Mouse (Mus musculus) layer of hippocampus, adult 11-12 months (tissue): ENCODE measurements at regions not wholly inside any gene's neighbourhood (a gene's known extent, or its start where the extent isn't known, plus 50 kb on each side); places are given as distances from the start of the nearest gene placed in this dataset.

Experiments used
- DNase-seq: peaks from one replicate; pipeline ENCODE4 v3.0.0; 2022; ENCODE audit warnings: low spot score

DNA sequence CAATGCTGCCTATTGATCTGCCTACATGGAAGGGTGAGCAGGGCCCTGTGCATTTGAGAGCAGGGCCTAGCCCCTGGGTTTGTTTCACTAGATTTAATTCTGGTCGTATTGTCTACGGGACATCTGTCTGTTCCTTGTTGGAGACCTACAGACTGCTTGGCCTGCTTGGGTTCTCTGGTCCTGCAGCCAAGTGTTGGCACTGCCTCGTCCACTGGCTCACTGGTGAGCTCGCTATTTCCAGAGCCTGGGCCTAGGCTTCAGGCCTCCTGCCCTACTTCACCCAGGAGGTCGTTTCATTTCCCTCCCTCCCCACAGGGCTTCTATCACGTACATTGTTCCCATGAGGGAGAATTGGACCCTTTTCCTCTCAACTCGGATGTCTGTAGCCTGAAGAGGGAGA, 62.2 kb upstream of the Blcap start:
- no peak for DNase-seq

DNA sequence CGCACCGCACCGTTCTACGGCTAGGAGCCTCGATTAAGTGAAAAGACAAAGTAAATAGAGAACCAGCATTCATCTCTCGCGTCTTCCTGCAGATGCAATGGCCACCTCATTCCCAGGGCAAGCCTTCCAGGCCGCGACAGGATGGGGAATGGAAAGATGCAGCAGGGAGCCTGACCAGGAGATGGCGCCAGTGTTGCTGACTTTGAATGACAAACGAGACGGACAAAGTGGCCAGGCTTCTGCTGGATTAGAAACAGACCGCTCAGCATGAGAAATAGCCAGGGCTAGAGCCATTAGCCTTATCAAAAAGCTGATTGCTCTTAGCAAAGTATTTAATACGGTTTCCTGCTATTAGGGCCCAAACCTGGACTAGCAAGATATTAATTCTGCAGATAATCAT, 64.6 kb upstream of the Blcap start:
- DNase-seq: peak; percentile 94

DNA sequence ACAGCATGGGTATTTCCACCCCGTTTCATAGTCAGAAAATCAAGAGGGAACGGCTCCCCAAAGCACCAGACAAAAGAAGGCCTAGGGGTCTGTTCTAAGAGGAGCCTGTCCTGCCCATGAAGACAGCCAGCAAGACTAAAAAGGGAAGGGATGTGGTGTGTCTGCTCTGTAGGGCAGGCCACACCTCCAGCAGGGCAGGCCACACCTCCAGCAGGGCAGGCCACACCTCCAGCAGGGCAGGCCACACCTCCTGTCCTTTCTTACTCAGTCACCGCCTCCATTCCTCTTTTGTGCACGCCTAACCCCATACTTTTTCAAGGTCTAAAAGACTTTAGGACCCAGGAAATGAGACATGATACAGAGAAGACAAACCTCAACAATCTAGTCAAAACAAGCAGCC, 69.8 kb upstream of the Blcap start:
- DNase-seq: no peak

DNA sequence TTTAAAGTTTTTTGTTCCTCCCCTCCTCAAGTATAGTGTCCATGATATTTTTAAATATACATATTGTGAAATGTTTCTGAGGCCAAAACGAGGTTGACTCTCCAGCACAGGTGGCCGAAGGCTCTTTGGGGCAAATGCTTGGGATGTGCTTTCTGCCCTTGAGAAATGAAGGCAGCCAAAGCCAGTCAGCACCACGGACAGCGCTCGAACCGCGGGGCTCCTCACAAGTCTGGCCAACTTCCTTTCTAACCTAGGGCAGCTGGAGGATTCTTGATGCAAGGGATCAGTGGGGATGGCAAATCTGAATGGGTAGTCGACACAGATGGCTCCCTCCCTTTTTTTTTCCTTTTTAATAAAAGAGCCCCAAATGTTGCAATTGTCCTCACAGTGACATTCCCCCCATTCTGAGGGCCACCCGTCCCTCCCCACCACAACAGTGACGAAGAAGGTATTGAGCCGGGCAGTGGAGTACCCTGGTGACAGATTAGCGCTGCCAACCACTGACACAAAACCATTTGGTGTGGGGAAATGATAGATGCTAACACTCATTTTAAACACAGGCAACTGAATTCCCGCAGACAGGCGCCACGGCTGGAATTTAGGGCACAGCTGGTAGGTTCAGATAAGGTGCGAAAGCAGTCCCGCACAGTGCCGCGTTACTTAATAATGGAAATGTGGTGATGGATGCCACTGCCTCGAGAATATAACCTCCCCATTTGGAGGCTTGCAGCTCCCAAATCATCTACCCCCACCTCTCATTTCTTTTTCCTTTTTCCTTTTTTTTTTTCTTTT, 73.4 kb upstream of the Ctnnbl1 start:
- no peak for DNase-seq

DNA sequence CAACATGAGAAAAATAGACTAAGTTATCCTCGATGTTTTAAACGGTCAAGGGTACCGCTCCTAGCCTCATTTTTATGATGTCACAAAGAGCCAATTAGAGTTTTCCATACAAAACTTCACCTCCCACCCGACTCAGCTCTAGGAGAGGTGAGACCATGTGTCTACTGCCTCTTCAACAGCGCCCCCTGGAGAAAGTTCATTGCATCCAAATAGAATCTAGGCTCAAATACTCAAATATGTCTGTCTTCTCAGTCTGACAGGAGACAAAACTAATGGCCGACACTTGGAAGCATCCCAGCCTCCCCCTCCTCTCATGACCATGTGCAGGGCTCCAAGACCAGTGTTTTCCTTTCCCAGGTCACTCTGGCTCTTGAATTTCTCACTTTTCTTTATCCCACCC, 72.7 kb upstream of the Ctnnbl1 start:
- no peak for DNase-seq

DNA sequence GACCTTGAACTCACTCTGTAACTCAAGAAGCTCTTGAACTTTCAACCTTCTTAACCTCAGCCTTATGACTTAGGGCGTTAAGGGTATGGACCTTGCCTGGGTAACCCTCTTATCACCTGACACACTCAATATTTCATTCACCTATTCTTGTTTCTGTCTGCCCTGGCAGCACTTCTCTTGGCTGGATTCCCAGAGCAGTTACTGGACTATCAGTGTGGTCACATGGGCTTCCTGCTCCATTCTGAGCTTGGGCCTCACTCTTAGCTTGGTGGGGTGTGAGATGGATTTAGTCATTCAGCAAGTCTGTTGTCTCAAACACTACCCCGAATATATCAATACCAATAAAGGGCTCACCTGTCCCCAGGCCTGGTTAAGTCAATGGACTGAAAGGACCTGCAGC, 67.0 kb upstream of the Ctnnbl1 start:
- DNase-seq: no peak

DNA sequence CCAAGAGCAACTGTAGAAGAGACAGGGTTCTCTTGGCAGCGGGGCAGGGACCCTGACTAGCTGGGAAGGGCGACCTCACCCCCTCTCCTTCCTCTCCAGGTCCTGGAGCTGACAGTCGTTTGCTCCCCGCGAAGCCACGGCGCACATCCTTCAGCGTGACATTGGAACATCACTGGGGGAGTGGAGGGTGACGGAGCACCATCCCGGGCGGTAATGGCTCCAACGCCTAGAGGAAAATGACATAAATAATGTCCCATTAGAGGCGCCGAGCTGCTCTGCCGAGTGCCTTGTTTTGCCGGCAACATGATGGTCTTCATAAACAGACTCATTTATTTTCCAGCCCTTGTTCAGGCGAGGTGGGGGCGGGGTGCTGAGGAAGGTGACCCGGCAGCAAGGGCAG, 62.3 kb upstream of the Ctnnbl1 start:
- no peak for DNase-seq

DNA sequence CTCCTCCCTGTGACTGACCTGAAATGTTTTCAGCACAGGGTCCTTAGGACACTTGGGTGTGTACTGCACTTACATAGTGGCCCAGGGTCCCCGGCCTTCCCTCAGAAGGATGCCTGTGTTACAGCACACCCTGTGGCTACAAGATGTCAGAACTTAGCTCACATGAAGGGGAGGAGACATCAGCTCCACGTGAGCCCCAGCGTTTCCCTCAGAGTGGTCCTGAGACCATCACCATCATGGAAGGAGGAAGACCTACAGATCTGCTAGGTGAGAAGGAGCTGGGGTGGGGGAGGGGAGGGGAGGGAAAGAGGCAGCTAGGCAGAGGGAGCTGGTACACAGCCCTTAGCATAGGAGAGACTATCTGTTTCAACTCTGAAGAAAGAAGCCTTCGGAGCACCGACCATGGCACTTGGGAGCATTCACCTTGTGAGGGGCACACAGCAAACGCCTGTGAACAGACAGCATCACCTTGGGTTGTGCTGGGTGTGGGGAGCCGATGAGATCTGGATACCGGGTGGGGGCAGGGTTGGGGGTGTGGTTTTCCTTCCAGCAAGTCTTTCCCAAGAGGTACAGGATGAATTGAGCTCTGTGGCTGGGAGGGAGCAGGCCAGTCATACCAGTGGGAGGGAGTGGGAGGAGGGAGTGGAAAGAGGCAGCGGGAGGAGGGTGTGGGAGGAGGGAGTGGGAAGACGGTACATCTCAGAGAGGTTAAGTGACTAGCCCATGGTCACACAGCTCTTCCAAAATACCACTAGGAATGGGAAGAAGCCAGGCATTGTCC, 60.6 kb upstream of the Ctnnbl1 start:
- DNase-seq: no peak

DNA sequence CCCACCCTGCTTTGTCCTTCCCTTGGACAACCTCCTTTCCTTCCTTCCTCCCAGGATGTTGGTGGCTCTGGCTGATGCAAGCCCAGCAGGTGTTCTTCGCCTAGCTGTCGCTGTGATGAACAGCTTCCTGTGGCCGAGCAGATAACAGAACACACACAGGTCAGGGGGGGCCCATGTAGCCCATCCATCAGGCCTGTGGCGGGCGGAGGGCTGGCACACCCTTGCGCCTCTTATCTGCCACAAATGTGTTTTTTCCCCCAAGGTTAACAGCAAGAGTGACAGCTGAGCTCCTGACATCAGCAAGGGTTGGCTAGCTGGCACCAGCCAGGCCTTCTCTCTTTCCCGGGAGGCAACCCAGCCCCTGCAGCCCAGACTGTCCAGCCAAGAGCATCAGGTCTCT, 59.9 kb upstream of the Ctnnbl1 start:
- no peak for DNase-seq

DNA sequence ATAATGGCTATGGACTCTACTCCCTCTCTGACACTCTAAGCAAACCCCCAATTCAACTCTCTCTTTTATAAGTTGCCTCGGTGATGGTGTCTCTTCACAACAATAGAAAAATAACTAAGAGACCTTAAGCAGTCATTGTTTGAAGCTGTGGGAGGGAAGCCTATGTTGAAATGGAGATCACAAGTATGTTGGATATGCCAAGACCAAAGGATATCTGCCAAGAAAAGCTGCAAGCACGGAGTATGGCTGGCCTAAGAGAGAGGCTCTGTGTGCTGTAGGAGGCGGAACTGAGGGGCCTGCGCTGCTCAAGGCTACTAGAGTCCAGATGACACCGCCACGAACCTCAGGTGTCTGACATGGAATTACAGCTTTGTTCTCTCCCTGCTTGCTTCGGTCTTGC, 55.3 kb upstream of the Ctnnbl1 start:
- DNase-seq: no peak
